Mouse (Mus musculus): Measurements from ENCODE around the gene Pgpep1. TPM values are rescaled to one million over a fixed set of nuclear protein-coding genes. Genes with fewer than 3 reads are reported as not detected.

Pgpep1 gene
- total RNA-seq, 1 experiment = 21.4 TPM

- TF ChIP-seq HCFC1 (IDR thresholded peaks at IDR 0.05; ENCODE audit: borderline replicate concordance, insufficient read depth, low read length) (no peak), ZNF384 (IDR thresholded peaks at IDR 0.05; ENCODE audit: low read depth, low read length) (no peak), ZC3H11A (IDR thresholded peaks at IDR 0.05; ENCODE audit: borderline replicate concordance, low read depth, low read length) (no peak), CHD2 (IDR thresholded peaks at IDR 0.05; ENCODE audit: low read depth, low read length) (no peak), MAFK (IDR thresholded peaks at IDR 0.05; ENCODE audit: insufficient read depth, low read depth, low read length) (no peak)
- Histone ChIP-seq H3K36me3 (ENCODE audit: control insufficient read depth, insufficient read depth, low read length, poor library complexity, severe bottlenecking) (peaks cover 7% of the 10 kb centered on the region; the same call in 1 of the 2 replicates), H3K9me3 (ENCODE audit: control insufficient read depth, insufficient read depth, low read depth, low read length) (no peaks in the 10 kb centered on the region), H3K9ac (ENCODE audit: insufficient read depth, low read depth, low read length, poor library complexity, severe bottlenecking) (peak overlapping the region; percentile 33; the same call in 1 of the 2 replicates), H3K4me1 (ENCODE audit: control insufficient read depth in 2 of 2, insufficient read depth in 2 of 2, low read length in 2 of 2, poor library complexity in 1 of 2) (peaks cover 18 to 29% of the 10 kb centered on the region in 2 experiments), H3K27ac (ENCODE audit: insufficient read depth, low read depth, low read length, poor library complexity, severe bottlenecking) (no peak overlapping the region; the same call in 1 of the 2 replicates), H3K4me3 (ENCODE audit: insufficient read depth in 1 of 2, low read depth in 1 of 2, low read length in 2 of 2, poor library complexity in 1 of 2, severe bottlenecking in 1 of 2) (no peak overlapping the region)
- in situ Hi-C loops (cut with MboI; ENCODE audit: low sequenced_read_pairs in 2 of 2, unreplicated experiment in 2 of 2) = no loop called here
- no peak for DNase-seq (ENCODE audit: low read depth, low spot score)
Observed at GRCm38 (mm10) chr8:70671615-70672324, 11.6 kb upstream of the Pgpep1 start.

- DNase-seq (ENCODE audit: low read depth, low spot score) = no peak
- no peak overlapping the region for H3K27ac ChIP-seq (ENCODE audit: insufficient read depth, low read depth, low read length, poor library complexity, severe bottlenecking)
- H3K9me3 ChIP-seq (ENCODE audit: control insufficient read depth, insufficient read depth, low read depth, low read length) = no peaks in the 10 kb centered on the region
- H3K4me1 ChIP-seq (ENCODE audit: control insufficient read depth in 2 of 2, insufficient read depth in 2 of 2, low read length in 2 of 2, poor library complexity in 1 of 2) = peaks cover 12 to 24% of the 10 kb centered on the region in 2 experiments; a peak in 3 of 4 replicates
- TF ChIP-seq HCFC1 (IDR thresholded peaks at IDR 0.05; ENCODE audit: borderline replicate concordance, insufficient read depth, low read length) (no peak), ZNF384 (IDR thresholded peaks at IDR 0.05; ENCODE audit: low read depth, low read length) (no peak), ZC3H11A (IDR thresholded peaks at IDR 0.05; ENCODE audit: borderline replicate concordance, low read depth, low read length) (no peak), CHD2 (IDR thresholded peaks at IDR 0.05; ENCODE audit: low read depth, low read length) (no peak), MAFK (IDR thresholded peaks at IDR 0.05; ENCODE audit: insufficient read depth, low read depth, low read length) (no peak)
- H3K36me3 ChIP-seq (ENCODE audit: control insufficient read depth, insufficient read depth, low read length, poor library complexity, severe bottlenecking) = no peaks in the 10 kb centered on the region
- in situ Hi-C loops (cut with MboI; ENCODE audit: low sequenced_read_pairs in 2 of 2, unreplicated experiment in 2 of 2) = no loop called here
- no peak overlapping the region for H3K9ac ChIP-seq (ENCODE audit: insufficient read depth, low read depth, low read length, poor library complexity, severe bottlenecking)
- H3K4me3 ChIP-seq (ENCODE audit: insufficient read depth in 1 of 2, low read depth in 1 of 2, low read length in 2 of 2, poor library complexity in 1 of 2, severe bottlenecking in 1 of 2) = no peak overlapping the region
Observed at GRCm38 (mm10) chr8:70667071-70667470, 6.9 kb upstream of the Pgpep1 start.

DNA sequence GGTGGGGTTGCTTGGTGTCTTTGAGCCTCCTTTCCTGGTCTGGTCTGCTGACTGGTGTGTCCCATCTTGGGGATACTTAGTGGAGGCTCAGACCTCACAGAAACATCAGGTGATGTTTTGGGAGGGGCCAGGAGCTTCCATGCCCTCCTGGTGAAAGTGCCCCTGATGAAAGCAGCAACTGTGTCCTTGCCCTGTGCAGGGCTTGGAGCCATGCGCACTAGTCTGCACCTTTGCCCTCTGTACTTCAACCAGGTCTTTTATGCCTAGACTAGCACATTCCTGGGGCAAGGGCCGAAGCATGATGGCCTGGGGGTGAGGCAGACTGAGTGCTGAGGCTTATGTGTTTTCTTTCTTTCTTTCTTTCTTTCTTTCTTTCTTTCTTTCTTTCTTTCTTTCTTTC, 5.4 kb upstream of the Pgpep1 start:
- in situ Hi-C loops (cut with MboI; ENCODE audit: low sequenced_read_pairs in 2 of 2, unreplicated experiment in 2 of 2) = no loop called here
- no peak overlapping the region for H3K4me3 ChIP-seq (ENCODE audit: insufficient read depth in 1 of 2, low read depth in 1 of 2, low read length in 2 of 2, poor library complexity in 1 of 2, severe bottlenecking in 1 of 2)

GRCm38 (mm10) chr8:70664631-70665030, 4.4 kb upstream of the Pgpep1 start:
- Histone ChIP-seq H3K4me3 (ENCODE audit: insufficient read depth in 1 of 2, low read depth in 1 of 2, low read length in 2 of 2, poor library complexity in 1 of 2, severe bottlenecking in 1 of 2) (no peak overlapping the region), H3K27ac (ENCODE audit: insufficient read depth, low read depth, low read length, poor library complexity, severe bottlenecking) (no peak overlapping the region), H3K36me3 (ENCODE audit: control insufficient read depth, insufficient read depth, low read length, poor library complexity, severe bottlenecking) (no peaks in the 10 kb centered on the region), H3K9ac (ENCODE audit: insufficient read depth, low read depth, low read length, poor library complexity, severe bottlenecking) (no peak overlapping the region), H3K9me3 (ENCODE audit: control insufficient read depth, insufficient read depth, low read depth, low read length) (no peaks in the 10 kb centered on the region), H3K4me1 (ENCODE audit: control insufficient read depth in 2 of 2, insufficient read depth in 2 of 2, low read length in 2 of 2, poor library complexity in 1 of 2) (peaks cover 8 to 16% of the 10 kb centered on the region in 2 experiments; a peak in 2 of 4 replicates)
- in situ Hi-C loops (cut with MboI; ENCODE audit: low sequenced_read_pairs in 2 of 2, unreplicated experiment in 2 of 2) = no loop called here
- TF ChIP-seq ZNF384 (IDR thresholded peaks at IDR 0.05; ENCODE audit: low read depth, low read length) (0 out of 2 replicates have a peak, but pooled peaks have one; percentile 41), MAFK (IDR thresholded peaks at IDR 0.05; ENCODE audit: insufficient read depth, low read depth, low read length) (no peak)
- DNase-seq (ENCODE audit: low read depth, low spot score) = no peak

More for the DNA sequence above, 5.4 kb upstream of the Pgpep1 start:
- Histone ChIP-seq H3K9ac (ENCODE audit: insufficient read depth, low read depth, low read length, poor library complexity, severe bottlenecking) (0 out of 2 replicates have a peak overlapping the region, but pooled peaks have one; percentile 10), H3K4me1 (ENCODE audit: control insufficient read depth in 2 of 2, insufficient read depth in 2 of 2, low read length in 2 of 2, poor library complexity in 1 of 2) (peaks cover 5 to 14% of the 10 kb centered on the region in 2 experiments; a peak in 2 of 4 replicates), H3K36me3 (ENCODE audit: control insufficient read depth, insufficient read depth, low read length, poor library complexity, severe bottlenecking) (no peaks in the 10 kb centered on the region), H3K27ac (ENCODE audit: insufficient read depth, low read depth, low read length, poor library complexity, severe bottlenecking) (peak overlapping the region; percentile 6; the same call in 1 of the 2 replicates), H3K9me3 (ENCODE audit: control insufficient read depth, insufficient read depth, low read depth, low read length) (no peaks in the 10 kb centered on the region)
- DNase-seq (ENCODE audit: low read depth, low spot score) = no peak
- TF ChIP-seq ZC3H11A (IDR thresholded peaks at IDR 0.05; ENCODE audit: borderline replicate concordance, low read depth, low read length) (no peak), CHD2 (IDR thresholded peaks at IDR 0.05; ENCODE audit: low read depth, low read length) (no peak), MAFK (IDR thresholded peaks at IDR 0.05; ENCODE audit: insufficient read depth, low read depth, low read length) (no peak), HCFC1 (IDR thresholded peaks at IDR 0.05; ENCODE audit: borderline replicate concordance, insufficient read depth, low read length) (no peak), ZNF384 (IDR thresholded peaks at IDR 0.05; ENCODE audit: low read depth, low read length) (no peak)

All from ES-E14 (cell line).